Mouse (Mus musculus) G1E (cell line): ENCODE measurements around the gene 6030468B19Rik.

Experiments
- CTCF ChIP-seq: IDR thresholded peaks from 2 replicates; pipeline ENCODE4 v1.5.1; 2012; ENCODE audit warnings: low read depth, low read length, inconsistent platforms, mixed read lengths
- GATA1 ChIP-seq: IDR thresholded peaks from 2 replicates; pipeline ENCODE4 v1.6.1; 2012; ENCODE audit warnings: borderline replicate concordance, low read length, inconsistent platforms, mixed read lengths

GRCm38 (mm10) chr11:117794035-117794551, 3.4 kb upstream of the 6030468B19Rik start:
- TF ChIP-seq GATA1 (no peak), CTCF (no peak)
